Mouse (Mus musculus): Measurements from ENCODE around the gene Pnpla7. TPM values are rescaled to one million over a fixed set of nuclear protein-coding genes. Genes with fewer than 3 reads are reported as not detected.

Gene Pnpla7
- polyA plus RNA-seq, 1 experiment from 2014 or later, result 5.5 TPM

DNA sequence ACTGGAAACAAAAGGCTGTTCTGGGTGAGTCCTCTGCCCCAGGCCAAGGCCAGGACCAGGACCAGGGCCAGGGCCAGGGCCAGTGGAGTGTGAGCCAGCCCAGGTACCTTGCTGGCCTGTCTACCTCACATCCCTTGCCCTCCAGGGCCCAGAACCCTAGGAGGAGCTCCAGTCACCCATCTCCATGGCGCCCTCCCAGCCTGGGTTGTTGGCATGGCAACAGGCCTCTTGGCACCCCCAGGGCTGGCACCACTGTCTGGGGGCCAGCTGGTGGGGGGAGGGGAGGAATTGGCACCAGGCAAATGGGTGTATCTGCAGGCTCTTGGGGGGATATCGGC, 79.2 kb downstream of the Pnpla7 start:
- peak overlapping the region; percentile 93 for H3K4me2 ChIP-seq (replicated peaks)

DNA sequence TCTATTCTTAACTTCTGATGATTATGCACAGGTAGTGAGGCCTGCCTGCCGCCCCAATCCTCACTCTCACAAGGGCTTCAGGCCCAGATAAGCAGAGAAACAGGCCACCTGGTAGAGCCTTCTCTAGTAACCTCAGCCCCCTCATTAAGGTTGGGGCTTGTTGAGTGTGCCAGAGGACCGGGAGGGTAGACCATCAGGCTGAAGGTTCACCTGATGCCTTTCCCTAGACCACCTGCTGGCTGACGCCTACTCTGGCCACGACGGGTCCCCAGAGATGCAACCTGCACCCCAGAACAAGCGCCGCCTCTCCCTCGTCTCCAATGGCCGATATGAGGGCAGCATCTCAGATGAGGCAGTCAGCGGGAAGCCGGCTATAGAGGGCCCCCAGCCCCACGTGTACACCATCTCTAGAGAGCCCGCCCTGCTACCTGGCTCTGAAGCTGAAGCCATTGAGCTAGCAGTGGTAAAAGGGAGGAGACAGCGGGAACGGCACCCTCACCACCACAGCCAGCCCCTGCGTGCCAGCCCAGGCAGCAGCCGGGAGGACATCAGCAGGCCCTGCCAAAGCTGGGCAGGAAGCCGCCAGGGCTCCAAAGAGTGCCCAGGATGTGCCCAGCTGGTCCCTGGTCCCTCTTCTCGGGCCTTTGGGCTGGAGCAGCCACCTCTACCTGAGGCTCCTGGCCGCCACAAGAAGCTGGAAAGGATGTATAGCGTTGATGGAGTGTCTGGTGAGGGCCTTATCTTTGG, 79.7 kb downstream of the Pnpla7 start:
- ATAC-seq (ENCODE audit: low FRiP score, low read depth), result no peak
- WGBS, result 91% methylated on average over 21 of the region's 21 CpGs
- Histone ChIP-seq H3K27ac (replicated peaks) (no peak overlapping the region), H3K4me2 (replicated peaks) (peak overlapping the region; percentile 93), H3K4me3 (peak overlapping the region; percentile 88), H3K36me3 (peaks cover 35% of the 10 kb centered on the region), H3K9me3 (no peaks in the 10 kb centered on the region), H3K4me1 (peaks cover 13% of the 10 kb centered on the region), H3K27me3 (no peaks in the 10 kb centered on the region), H3K9ac (replicated peaks) (peak overlapping the region; percentile 79)

More for the DNA sequence above, 79.2 kb downstream of the Pnpla7 start:
- Histone ChIP-seq H3K36me3 (peaks cover 29% of the 10 kb centered on the region; the same call in 1 of the 2 replicates), H3K9me3 (no peaks in the 10 kb centered on the region), H3K4me1 (peaks cover 13% of the 10 kb centered on the region), H3K27ac (replicated peaks) (no peak overlapping the region), H3K27me3 (no peaks in the 10 kb centered on the region), H3K4me3 (peak overlapping the region; percentile 88), H3K9ac (replicated peaks) (peak overlapping the region; percentile 79)
- WGBS, result 60% methylated on average over 2 of the region's 2 CpGs
- ATAC-seq (ENCODE audit: low FRiP score, low read depth), result peak; percentile 0; the same call in 1 of the 2 replicates

DNA sequence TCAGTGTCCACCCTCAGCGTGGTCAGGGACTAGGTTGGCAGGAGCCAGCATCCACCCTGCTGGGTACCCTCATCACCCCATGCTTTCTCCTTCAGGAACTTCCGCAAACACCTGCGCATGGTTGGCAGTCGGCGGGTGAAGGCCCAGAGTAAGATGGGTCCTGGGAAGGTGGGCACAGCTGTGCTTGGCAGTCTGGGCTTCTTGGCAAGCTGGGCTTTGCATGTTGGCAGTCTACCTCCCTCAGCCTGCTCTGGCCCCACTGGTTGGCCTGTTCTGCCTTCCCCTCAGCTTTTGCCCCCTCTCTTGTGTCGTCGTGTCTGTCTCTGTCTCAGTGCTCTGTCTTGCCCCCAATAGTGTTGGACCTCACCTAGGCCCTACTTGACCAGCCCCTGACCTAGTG, 83.1 kb downstream of the Pnpla7 start:
- Histone ChIP-seq H3K4me3 (no peak overlapping the region), H3K9me3 (no peaks in the 10 kb centered on the region), H3K9ac (replicated peaks) (no peak overlapping the region), H3K36me3 (peaks cover 47% of the 10 kb centered on the region), H3K4me2 (replicated peaks) (no peak overlapping the region), H3K27me3 (no peaks in the 10 kb centered on the region), H3K4me1 (peaks cover 13% of the 10 kb centered on the region), H3K27ac (replicated peaks) (no peak overlapping the region)
- no peak for ATAC-seq (ENCODE audit: low FRiP score, low read depth)
- 95% methylated on average over 7 of the region's 7 CpGs for WGBS

DNA sequence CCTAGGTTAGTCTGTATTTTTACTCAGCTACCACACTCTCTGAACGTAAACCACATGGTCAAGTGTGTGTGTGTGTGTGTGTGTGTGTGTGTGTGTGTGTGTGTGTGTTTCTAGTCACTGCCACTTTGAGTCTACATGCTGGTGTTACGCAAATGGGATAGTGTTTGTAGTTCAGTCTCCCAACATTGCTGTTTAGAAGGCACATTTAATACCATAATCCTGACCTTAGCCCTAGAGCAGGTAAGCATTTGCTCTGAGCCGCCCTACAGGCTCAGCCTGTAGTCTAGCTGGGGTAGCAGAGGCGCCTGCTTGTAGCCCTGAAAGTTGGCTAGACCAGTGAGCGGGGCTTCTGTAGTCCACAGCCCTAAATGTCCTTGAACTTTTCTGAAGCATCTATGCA, 87.7 kb downstream of the Pnpla7 start:
- Histone ChIP-seq H3K9me3 (no peaks in the 10 kb centered on the region), H3K27ac (replicated peaks) (no peak overlapping the region), H3K4me1 (no peaks in the 10 kb centered on the region), H3K27me3 (no peaks in the 10 kb centered on the region), H3K36me3 (peaks cover 29% of the 10 kb centered on the region), H3K9ac (replicated peaks) (no peak overlapping the region), H3K4me3 (no peak overlapping the region), H3K4me2 (replicated peaks) (no peak overlapping the region)
- ATAC-seq (ENCODE audit: low FRiP score, low read depth), result no peak
- WGBS, result 94% methylated on average over 5 of the region's 5 CpGs

DNA sequence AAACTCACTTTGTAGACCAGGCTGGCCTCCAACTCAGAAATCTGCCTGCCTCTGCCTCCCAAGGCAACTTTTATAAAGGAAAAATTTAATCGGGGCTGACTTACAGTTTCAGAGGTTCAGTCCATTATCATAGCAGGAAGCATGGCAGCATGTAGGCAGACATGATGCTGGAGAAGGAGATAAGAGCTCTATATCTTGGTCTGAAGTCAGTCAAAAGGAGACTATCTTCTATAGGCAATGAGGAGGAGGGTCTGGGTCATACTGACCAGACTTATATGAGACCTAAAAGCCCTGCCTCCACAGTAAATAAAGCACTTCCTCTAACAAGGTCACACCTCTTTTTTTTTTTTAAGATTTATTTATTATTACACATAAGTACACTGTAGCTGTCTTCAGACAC, 88.5 kb downstream of the Pnpla7 start:
- WGBS, result 98% methylated on average over 1 of the region's 1 CpGs
- H3K4me2 ChIP-seq (replicated peaks), result no peak overlapping the region

DNA sequence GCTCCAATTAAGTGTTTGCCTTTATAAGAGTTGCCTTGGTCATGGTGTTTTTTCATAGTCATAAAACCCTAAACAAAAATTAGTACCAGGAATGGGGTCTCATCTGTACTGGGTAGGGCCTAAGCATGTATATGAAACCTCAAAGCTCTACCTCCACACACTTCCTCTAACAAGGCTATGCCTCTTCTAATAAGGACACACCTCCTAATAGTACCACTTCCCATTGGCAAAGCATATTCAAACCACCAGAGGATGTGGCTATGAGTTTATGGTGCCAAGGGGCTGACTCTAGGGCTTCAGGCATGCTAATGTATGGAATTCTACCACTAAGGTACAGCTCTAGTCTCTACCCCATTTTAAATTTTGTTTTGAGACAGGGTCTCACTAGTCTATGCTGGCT, 89.7 kb downstream of the Pnpla7 start:
- Histone ChIP-seq H3K4me3 (no peak overlapping the region), H3K4me2 (replicated peaks) (no peak overlapping the region), H3K9ac (replicated peaks) (no peak overlapping the region), H3K4me1 (no peaks in the 10 kb centered on the region), H3K36me3 (peaks cover 13% of the 10 kb centered on the region), H3K27me3 (no peaks in the 10 kb centered on the region), H3K9me3 (no peaks in the 10 kb centered on the region), H3K27ac (replicated peaks) (no peak overlapping the region)
- no peak for ATAC-seq (ENCODE audit: low FRiP score, low read depth)

More for the DNA sequence above, 88.5 kb downstream of the Pnpla7 start:
- Histone ChIP-seq H3K27ac (replicated peaks) (no peak overlapping the region), H3K4me3 (no peak overlapping the region), H3K36me3 (peaks cover 24% of the 10 kb centered on the region), H3K27me3 (no peaks in the 10 kb centered on the region), H3K9me3 (no peaks in the 10 kb centered on the region), H3K9ac (replicated peaks) (no peak overlapping the region), H3K4me1 (no peaks in the 10 kb centered on the region)
- ATAC-seq (ENCODE audit: low FRiP score, low read depth), result no peak

DNA sequence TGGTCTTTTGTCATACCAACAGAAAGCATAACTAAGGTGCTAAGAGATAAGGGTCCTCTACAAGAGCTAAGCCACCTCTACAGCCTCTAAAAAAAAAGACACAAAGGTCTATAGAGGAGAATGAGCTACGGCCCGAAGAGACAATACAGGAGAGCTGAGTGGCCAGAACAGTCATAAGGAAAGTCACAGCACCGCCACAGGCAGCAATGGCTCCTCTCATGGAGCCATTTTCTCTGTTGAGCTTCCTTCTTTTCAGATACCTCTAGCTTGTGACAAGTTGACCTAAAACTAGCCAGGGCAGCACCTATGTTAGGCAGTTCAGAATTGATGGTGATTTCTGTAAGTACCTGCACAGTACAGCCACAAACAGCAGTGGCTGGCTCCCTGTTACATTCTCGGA, 90.7 kb downstream of the Pnpla7 start:
- no peak overlapping the region for H3K9ac ChIP-seq (replicated peaks)
- ATAC-seq (ENCODE audit: low FRiP score, low read depth), result no peak
- H3K36me3 ChIP-seq, result peaks cover 5% of the 10 kb centered on the region; the same call in 1 of the 2 replicates
- no peaks in the 10 kb centered on the region for H3K4me1 ChIP-seq
- 82% methylated on average over 4 of the region's 4 CpGs for WGBS
- no peaks in the 10 kb centered on the region for H3K27me3 ChIP-seq
- no peak overlapping the region for H3K27ac ChIP-seq (replicated peaks)
- H3K9me3 ChIP-seq, result no peaks in the 10 kb centered on the region
- no peak overlapping the region for H3K4me2 ChIP-seq (replicated peaks)
- H3K4me3 ChIP-seq, result no peak overlapping the region

DNA sequence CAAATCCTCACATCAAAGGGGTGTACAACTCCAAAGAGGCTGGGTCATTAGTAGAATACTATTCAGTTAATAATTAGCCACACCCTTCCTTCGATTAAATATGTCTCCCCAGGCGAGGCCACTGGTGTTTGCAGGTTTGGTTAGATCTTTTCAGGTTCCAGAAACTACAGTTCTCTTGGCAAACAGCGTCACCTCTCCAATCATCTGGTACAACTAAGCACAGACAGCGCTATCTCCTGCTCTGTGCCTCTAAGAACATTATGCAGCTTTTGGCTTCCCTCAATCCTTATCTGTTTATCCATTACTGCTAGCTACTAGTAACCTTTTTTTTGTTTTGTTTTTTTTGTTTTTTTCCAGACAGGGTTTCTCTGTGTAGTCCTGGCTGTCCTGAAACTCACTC, 93.7 kb downstream of the Pnpla7 start:
- H3K4me2 ChIP-seq (replicated peaks), result no peak overlapping the region
- no peak overlapping the region for H3K9ac ChIP-seq (replicated peaks)
- H3K27ac ChIP-seq (replicated peaks), result no peak overlapping the region
- H3K9me3 ChIP-seq, result no peaks in the 10 kb centered on the region
- no peaks in the 10 kb centered on the region for H3K27me3 ChIP-seq
- no peak overlapping the region for H3K4me3 ChIP-seq
- no peaks in the 10 kb centered on the region for H3K36me3 ChIP-seq
- no peak for ATAC-seq (ENCODE audit: low FRiP score, low read depth)
- no peaks in the 10 kb centered on the region for H3K4me1 ChIP-seq
- WGBS, result 76% methylated on average over 4 of the region's 4 CpGs

DNA sequence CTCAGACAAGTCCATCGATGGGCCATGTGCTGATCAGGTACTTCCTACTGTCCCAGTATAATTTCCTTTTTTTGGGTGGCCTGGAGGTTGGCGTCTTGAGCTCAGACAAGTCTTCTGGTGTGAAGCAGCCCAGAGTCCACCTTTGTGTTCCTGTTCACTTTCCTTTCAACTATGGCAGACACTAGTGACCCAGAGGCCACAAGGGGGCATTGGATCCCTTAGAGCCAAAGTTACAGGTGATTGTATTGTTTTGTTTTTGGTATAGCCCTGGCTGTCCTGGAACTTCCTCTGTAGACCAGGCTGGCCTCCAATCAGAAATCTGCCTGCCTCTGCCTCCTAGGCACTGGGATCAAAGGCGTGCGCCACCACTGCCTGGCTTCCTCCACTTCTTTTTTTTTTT, 96.6 kb downstream of the Pnpla7 start:
- Histone ChIP-seq H3K36me3 (no peaks in the 10 kb centered on the region), H3K27me3 (0 out of 2 replicates have a peak, but pooled peaks cover 3% of the 10 kb centered on the region), H3K9me3 (no peaks in the 10 kb centered on the region), H3K4me3 (no peak overlapping the region), H3K4me2 (replicated peaks) (no peak overlapping the region), H3K4me1 (no peaks in the 10 kb centered on the region), H3K27ac (replicated peaks) (no peak overlapping the region), H3K9ac (replicated peaks) (no peak overlapping the region)
- no peak for ATAC-seq (ENCODE audit: low FRiP score, low read depth)
- WGBS, result 87% methylated on average over 4 of the region's 4 CpGs

DNA sequence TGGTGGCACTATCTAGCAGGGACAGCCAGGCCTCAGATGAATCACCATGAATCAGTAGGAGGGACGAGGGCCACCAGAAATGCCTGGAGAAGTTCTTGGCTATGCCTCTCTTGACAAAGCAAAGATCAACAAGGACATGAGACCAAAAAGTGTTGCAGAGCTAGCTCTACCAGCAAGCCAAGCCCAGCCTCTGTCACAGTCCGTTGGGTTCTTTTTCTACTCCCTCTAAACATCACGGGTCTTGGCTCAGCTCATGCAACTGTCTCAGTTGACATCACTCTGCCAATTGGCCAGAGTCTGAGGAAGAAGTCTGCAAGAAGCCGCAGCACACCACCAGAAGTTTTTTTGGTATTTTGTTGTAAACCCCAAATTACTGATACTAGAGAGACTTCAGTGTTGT, 99.7 kb downstream of the Pnpla7 start:
- no peaks in the 10 kb centered on the region for H3K9me3 ChIP-seq
- WGBS, result 68% methylated on average over 4 of the region's 4 CpGs
- H3K27ac ChIP-seq (replicated peaks), result no peak overlapping the region
- no peak overlapping the region for H3K9ac ChIP-seq (replicated peaks)
- no peak overlapping the region for H3K4me3 ChIP-seq
- H3K4me1 ChIP-seq, result no peaks in the 10 kb centered on the region
- H3K4me2 ChIP-seq (replicated peaks), result no peak overlapping the region
- H3K27me3 ChIP-seq, result 0 out of 2 replicates have a peak, but pooled peaks cover 3% of the 10 kb centered on the region
- no peak for ATAC-seq (ENCODE audit: low FRiP score, low read depth)
- no peaks in the 10 kb centered on the region for H3K36me3 ChIP-seq

DNA sequence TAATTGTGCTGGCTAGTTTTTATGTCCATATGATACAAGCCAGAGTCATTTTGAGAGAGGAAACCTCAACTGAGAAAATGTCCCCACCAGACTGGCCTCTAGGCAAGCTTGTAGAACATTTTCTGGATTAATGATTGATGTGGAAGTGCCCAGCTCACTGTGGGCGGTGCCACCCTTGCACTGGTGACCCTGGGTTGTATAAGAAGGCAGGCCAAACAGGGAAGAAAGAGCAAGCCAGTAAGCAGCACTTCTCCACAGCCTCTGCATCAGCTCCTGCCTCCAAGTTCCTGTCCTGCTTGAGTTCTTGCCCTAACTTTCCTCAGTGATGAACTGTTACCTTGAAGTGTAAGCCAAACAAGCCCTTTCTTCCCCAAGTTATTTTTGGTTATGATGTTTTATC, 103.1 kb downstream of the Pnpla7 start:
- ATAC-seq (ENCODE audit: low FRiP score, low read depth), result no peak
- Histone ChIP-seq H3K9ac (replicated peaks) (no peak overlapping the region), H3K9me3 (no peaks in the 10 kb centered on the region), H3K4me3 (no peak overlapping the region), H3K27ac (replicated peaks) (no peak overlapping the region), H3K4me1 (no peaks in the 10 kb centered on the region), H3K4me2 (replicated peaks) (no peak overlapping the region), H3K27me3 (0 out of 2 replicates have a peak, but pooled peaks cover 3% of the 10 kb centered on the region), H3K36me3 (no peaks in the 10 kb centered on the region)
- WGBS, result 88% methylated on average over 1 of the region's 1 CpGs

DNA sequence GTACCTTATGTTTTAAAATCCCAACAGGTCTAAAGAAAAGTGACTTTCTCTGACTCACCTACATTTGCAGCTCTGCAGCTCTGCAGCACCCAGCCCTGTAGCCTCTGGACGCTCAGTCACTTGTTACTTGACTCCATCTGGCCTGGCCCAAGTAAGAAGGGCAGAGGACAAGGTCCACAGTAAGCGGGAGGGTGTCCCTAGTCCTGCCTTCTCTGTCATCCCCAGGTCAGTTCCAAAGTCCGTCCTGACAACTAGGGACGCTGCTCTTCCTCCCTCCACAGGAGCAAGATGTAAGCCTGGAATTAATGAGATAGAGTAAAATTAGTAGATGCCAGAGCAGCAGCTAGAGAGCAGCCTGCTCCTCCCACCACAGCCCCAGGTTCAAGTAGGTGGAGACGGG, 104.2 kb downstream of the Pnpla7 start, which contains the start of gene Entpd8:
TSS of gene Entpd8 (plus strand) at position 229 of the 400 bp plus-strand sequence.
- ATAC-seq (ENCODE audit: low FRiP score, low read depth), result no peak
- no peak within 1 kb of the TSS for H3K27ac ChIP-seq (replicated peaks)
- no peak within 1 kb of the TSS for H3K9ac ChIP-seq (replicated peaks)
- WGBS, result 73% methylated on average over 5 of the region's 5 CpGs
- no peaks in the 10 kb centered on the region for H3K9me3 ChIP-seq
- H3K4me2 ChIP-seq (replicated peaks), result no peak within 1 kb of the TSS
- H3K27me3 ChIP-seq, result 0 out of 2 replicates have a peak, but pooled peaks cover 3% of the 10 kb centered on the region
- H3K4me1 ChIP-seq, result no peaks in the 10 kb centered on the region
- no peak within 1 kb of the TSS for H3K4me3 ChIP-seq
- H3K36me3 ChIP-seq, result no peaks in the 10 kb centered on the region

DNA sequence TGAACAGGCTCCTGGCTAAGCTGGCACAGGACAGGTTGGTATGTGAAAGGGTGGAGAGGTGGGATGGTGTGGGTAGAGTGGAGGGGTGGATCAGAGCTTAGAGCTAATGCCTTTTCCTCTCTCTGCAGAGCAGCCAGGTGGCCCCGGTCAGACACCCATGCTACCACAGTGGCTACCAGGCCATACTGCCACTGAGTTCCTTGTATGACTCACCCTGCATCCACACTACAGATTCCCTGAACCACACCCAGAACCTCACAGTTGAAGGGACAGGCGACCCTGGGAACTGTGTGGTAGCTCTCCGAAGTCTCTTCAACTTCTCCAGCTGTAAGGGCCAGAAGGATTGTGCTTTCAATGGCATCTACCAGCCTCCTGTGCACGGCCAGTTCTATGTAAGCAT, 107.9 kb downstream of the Pnpla7 start:
- H3K9ac ChIP-seq (replicated peaks), result no peak overlapping the region
- ATAC-seq (ENCODE audit: low FRiP score, low read depth), result no peak
- WGBS, result 87% methylated on average over 4 of the region's 4 CpGs
- H3K4me3 ChIP-seq, result no peak overlapping the region
- no peak overlapping the region for H3K27ac ChIP-seq (replicated peaks)
- no peaks in the 10 kb centered on the region for H3K9me3 ChIP-seq
- no peaks in the 10 kb centered on the region for H3K36me3 ChIP-seq
- H3K27me3 ChIP-seq, result no peaks in the 10 kb centered on the region
- no peaks in the 10 kb centered on the region for H3K4me1 ChIP-seq
- no peak overlapping the region for H3K4me2 ChIP-seq (replicated peaks)
